Mouse (Mus musculus) megakaryocyte, embryonic 14.5 days (primary cell): ENCODE results near the gene Pparg.

Source experiments
- FLI1 ChIP-seq: IDR thresholded peaks from 2 replicates; pipeline ENCODE4 v1.6.1; 2012; ENCODE audit warnings: low read length, inconsistent platforms, mixed read lengths
- GATA1 ChIP-seq: IDR thresholded peaks from 3 replicates; pipeline ENCODE4 v1.6.1; 2012; ENCODE audit warnings: mixed read lengths, low read length, inconsistent platforms, borderline replicate concordance

- TF ChIP-seq GATA1, result no peak
- no peak for TF ChIP-seq FLI1
These were observed 43.9 kb upstream of the Pparg start for GRCm38 (mm10) chr6:115316811-115317221.
